In the genomic region with DNA sequence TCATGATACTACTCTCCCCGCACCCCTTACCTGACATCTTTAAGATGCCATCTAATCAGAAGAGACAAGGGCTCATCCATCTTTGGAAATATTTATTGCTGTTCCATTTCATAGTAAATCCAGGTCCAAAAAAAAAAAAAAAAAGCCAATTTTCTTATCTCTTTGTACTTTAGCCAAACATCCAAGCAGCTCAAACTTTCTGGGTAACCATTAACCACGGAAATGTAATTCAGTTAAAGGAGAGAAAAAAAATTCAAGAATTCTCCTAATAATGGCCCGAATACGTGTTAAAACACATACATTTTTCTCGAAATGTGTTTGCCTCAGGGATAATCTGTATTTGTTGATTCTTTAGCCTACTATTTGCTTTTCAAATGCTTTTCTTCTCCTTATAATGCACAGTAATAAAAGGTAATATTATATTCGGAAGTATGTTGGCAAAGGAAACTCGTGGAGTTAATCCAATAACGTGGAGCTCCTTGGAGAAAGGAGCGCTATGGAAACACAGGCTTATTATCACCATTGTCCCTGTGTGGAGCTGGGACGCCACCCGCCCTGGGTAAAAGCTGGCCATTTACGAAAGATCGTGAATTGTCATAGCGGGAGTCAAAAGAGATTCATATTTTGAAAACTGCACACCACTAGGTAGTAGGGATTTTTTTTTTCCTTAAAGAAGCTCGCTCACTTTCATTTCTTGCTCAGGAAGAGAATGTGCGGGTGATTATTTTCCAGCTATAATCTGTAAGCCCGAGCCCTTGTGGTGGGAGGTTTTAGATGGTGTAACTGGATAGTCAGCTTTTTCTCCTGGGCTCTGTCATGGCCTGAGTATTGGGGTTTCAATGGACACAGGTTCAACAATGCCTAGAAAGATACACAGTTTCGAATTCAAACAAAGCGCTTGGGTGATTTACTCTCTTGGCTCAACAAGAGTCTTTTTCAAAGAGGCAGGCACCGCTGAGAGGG, we compare ENCODE assay signal across 18 mouse cellular contexts.
DNase-seq lines count a peak whose midpoint lies in the region; ATAC-seq and TF ChIP-seq lines count a peak whose summit lies in the region.
"Had no signal": no experiment of that assay in that cellular context is flagged by ENCODE, and none has a peak within 500 bp of the region (broad histone marks: within the 10 kb centered on the region; RNA-seq: fewer than 3 reads in every experiment).

No protein-coding gene starts in this region.

- H3K9me3 ChIP-seq in heart, embryonic 10.5 days, result no peaks in the 10 kb centered on the region
- no peaks in the 10 kb centered on the region for H3K9me3 ChIP-seq in heart, embryonic 12.5 days (replicated peaks)
- H3K9me3 ChIP-seq in lung, embryonic 15.5 days, result no peaks in the 10 kb centered on the region
- H3K9me3 ChIP-seq: hindbrain, embryonic 13.5 days; liver, embryonic 13.5 days had no signal

- no peaks in the 10 kb centered on the region for H3K27me3 ChIP-seq in heart, embryonic 10.5 days (ENCODE audit: insufficient read depth, poor library complexity, severe bottlenecking)
- H3K27me3 ChIP-seq in heart, embryonic 12.5 days (replicated peaks), result no peaks in the 10 kb centered on the region
- H3K27me3 ChIP-seq in lung, embryonic 15.5 days, result no peaks in the 10 kb centered on the region
- no peaks in the 10 kb centered on the region for H3K27me3 ChIP-seq in small intestine, adult 2 months (ENCODE audit: control insufficient read depth, insufficient read depth, low read length)
- H3K27me3 ChIP-seq: hindbrain, embryonic 13.5 days; liver, embryonic 13.5 days had no signal

- 82% methylated on average over 20 of the region's 20 CpGs for WGBS in heart, embryonic 10.5 days
- WGBS in heart, embryonic 12.5 days, result 81% methylated on average over 20 of the region's 20 CpGs
- 58% methylated on average over 20 of the region's 20 CpGs for WGBS in lung, embryonic 15.5 days
- WGBS in small intestine, adult 2 months, result 33% methylated on average over 20 of the region's 20 CpGs

- H3K9ac ChIP-seq in heart, embryonic 12.5 days, result no peak overlapping the region
- H3K9ac ChIP-seq in lung, embryonic 15.5 days, result no peak overlapping the region
- H3K9ac ChIP-seq: hindbrain, embryonic 13.5 days; liver, embryonic 13.5 days had no signal

- no peak overlapping the region for H3K4me3 ChIP-seq in heart, embryonic 10.5 days
- H3K4me3 ChIP-seq in heart, embryonic 12.5 days, result no peak overlapping the region
- peak overlapping the region; percentile 6; the same call in 1 of the 2 replicates for H3K4me3 ChIP-seq in lung, embryonic 15.5 days
- peak overlapping the region; percentile 43; the same call in 1 of the 2 replicates for H3K4me3 ChIP-seq in small intestine, adult 2 months (ENCODE audit: low read depth, low read length)
- H3K4me3 ChIP-seq: heart, adult 2 months; hindbrain, embryonic 13.5 days; layer of hippocampus, adult 2 months; left cerebral cortex, adult 2 months; liver, embryonic 13.5 days had no signal

- H3K27ac ChIP-seq in heart, embryonic 10.5 days, result no peak overlapping the region
- no peak overlapping the region for H3K27ac ChIP-seq in heart, embryonic 12.5 days (ENCODE audit: poor library complexity, severe bottlenecking)
- H3K27ac ChIP-seq in lung, embryonic 15.5 days, result peak overlapping the region; percentile 34; the same call in 1 of the 2 replicates
- H3K27ac ChIP-seq in small intestine, adult 2 months (ENCODE audit: insufficient read depth, low read depth, low read length), result peak overlapping the region; percentile 43; the same call in 1 of the 2 replicates
- H3K27ac ChIP-seq: heart, adult 2 months; hindbrain, embryonic 13.5 days; layer of hippocampus, adult 2 months; left cerebral cortex, adult 2 months; liver, embryonic 13.5 days had no signal

- no peak for ATAC-seq in heart, embryonic 12.5 days (ENCODE audit: insufficient number of reproducible peaks, low FRiP score)
- ATAC-seq in lung, embryonic 15.5 days (ENCODE audit: borderline replicate concordance, extremely low read depth, low FRiP score, low TSS enrichment), result no peak
- ATAC-seq: forebrain, embryonic 16.5 days had no signal

- H3K36me3 ChIP-seq in heart, embryonic 10.5 days, result no peaks in the 10 kb centered on the region
- H3K36me3 ChIP-seq in heart, embryonic 12.5 days, result no peaks in the 10 kb centered on the region
- no peaks in the 10 kb centered on the region for H3K36me3 ChIP-seq in lung, embryonic 15.5 days
- H3K36me3 ChIP-seq in small intestine, adult 2 months (ENCODE audit: control insufficient read depth, insufficient read depth, low read length), result no peaks in the 10 kb centered on the region
- H3K36me3 ChIP-seq: hindbrain, embryonic 13.5 days; liver, embryonic 13.5 days had no signal

- H3K4me1 ChIP-seq in heart, embryonic 10.5 days, result no peaks in the 10 kb centered on the region
- H3K4me1 ChIP-seq in heart, embryonic 12.5 days (replicated peaks), result no peaks in the 10 kb centered on the region; the same call in 1 of the 2 replicates
- peaks cover 7% of the 10 kb centered on the region for H3K4me1 ChIP-seq in lung, embryonic 15.5 days
- peaks cover 2% of the 10 kb centered on the region; the same call in 1 of the 2 replicates for H3K4me1 ChIP-seq in small intestine, adult 2 months (ENCODE audit: control insufficient read depth, insufficient read depth, insufficient read length, low read length)
- H3K4me1 ChIP-seq: liver, embryonic 13.5 days had no signal

- no peak for TF ChIP-seq CTCF in brain, embryonic 14.5 days (IDR thresholded peaks at IDR 0.05; ENCODE audit: borderline replicate concordance, extremely low read depth, insufficient read depth, insufficient read length)
- TF ChIP-seq CTCF in small intestine, adult 2 months (IDR thresholded peaks at IDR 0.05; ENCODE audit: extremely low read depth, insufficient read length, insufficient replicate concordance, low read depth, low read length), result no peak

- DNase-seq in heart, embryonic 10.5 days (ENCODE audit: low spot score), result peak; percentile 19
- DNase-seq in lung, postnatal 10 days, result no peak
- peak; percentile 45 for DNase-seq in brain, embryonic 14.5 days (ENCODE audit: low read depth)
- DNase-seq in ovary, postnatal 10 days (ENCODE audit: low spot score), result no peak
- DNase-seq in cerebellum, postnatal 4 days (ENCODE audit: low spot score in 2 of 2), result no peak
- DNase-seq: adrenal gland, postnatal 14 days; cerebellum, adult 9-11 months; heart, adult 2 months; heart, postnatal 10 days; liver, embryonic 13.5 days; right cerebral cortex, postnatal 25 days had no signal

- no peak for TF ChIP-seq POLR2A in brain, embryonic 14.5 days (IDR thresholded peaks at IDR 0.05; ENCODE audit: borderline replicate concordance, extremely low read depth, insufficient read depth, insufficient read length, poor library complexity, severe bottlenecking)
- no peak for TF ChIP-seq POLR2A in small intestine, adult 2 months (IDR thresholded peaks at IDR 0.05; ENCODE audit: low read depth, low read length)

- no peak overlapping the region for H3K4me2 ChIP-seq in heart, embryonic 12.5 days
- H3K4me2 ChIP-seq in lung, embryonic 15.5 days, result peak overlapping the region; percentile 34
- H3K4me2 ChIP-seq: hindbrain, embryonic 13.5 days; liver, embryonic 13.5 days had no signal

Comparison
In these comparisons a context has a peak if more than half of its experiments do, and no peak if none do; other contexts are left out.
1. DNase-seq: peak in heart, embryonic 10.5 days (single experiment) and brain, embryonic 14.5 days (single experiment); none in lung, postnatal 10 days (single experiment), ovary, postnatal 10 days (single experiment) and cerebellum, postnatal 4 days (0 of 2).
2. H3K27ac ChIP-seq: peak in lung, embryonic 15.5 days (single experiment) and small intestine, adult 2 months (single experiment); none in heart, embryonic 10.5 days (single experiment) and heart, embryonic 12.5 days (single experiment).
3. H3K4me3 ChIP-seq: peak in lung, embryonic 15.5 days (single experiment) and small intestine, adult 2 months (single experiment); none in heart, embryonic 10.5 days (single experiment) and heart, embryonic 12.5 days (single experiment).